Mouse (Mus musculus) MN1 (cell line): Measurements from ENCODE around the gene Itgb1bp1.

Source experiments
- DNase-seq: peaks from one replicate; pipeline ENCODE4 v3.0.0-alpha.2; 2016; ENCODE audit warnings: low spot score

The Itgb1bp1 gene

DNA sequence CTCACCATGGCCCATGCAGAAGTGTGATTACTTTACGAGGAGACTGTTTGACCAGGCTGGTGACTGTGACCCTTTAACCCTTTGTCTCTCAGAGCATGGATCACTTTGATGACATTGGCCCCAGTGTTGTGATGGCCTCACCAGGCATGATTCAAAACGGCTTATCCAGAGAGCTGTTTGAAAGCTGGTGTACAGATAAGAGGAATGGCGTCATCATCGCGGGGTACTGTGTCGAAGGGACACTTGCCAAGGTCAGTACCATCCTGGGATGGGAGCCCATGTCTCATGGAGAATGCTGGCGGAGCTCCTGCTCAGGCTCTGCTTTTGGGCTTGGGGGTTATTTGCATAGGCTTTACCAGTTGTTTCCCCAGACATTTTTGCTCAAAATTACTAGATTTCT lies 15.2 kb upstream of the Itgb1bp1 start:
- no peak for DNase-seq

- DNase-seq = no peak
Measured at GRCm38 (mm10) chr12:21298856-21299255, 12.8 kb upstream of the Itgb1bp1 start.

- DNase-seq = no peak
Measured at GRCm38 (mm10) chr12:21289651-21290050, 3.6 kb upstream of the Itgb1bp1 start.

GRCm38 (mm10) chr12:21288716-21289395 lies 2.8 kb upstream of the Itgb1bp1 start:
- DNase-seq = no peak

- DNase-seq = peak; percentile 40
Measured at GRCm38 (mm10) chr12:21286712-21287650, 897 bp upstream of the Itgb1bp1 start.

- DNase-seq = peak; percentile 82
Measured at GRCm38 (mm10) chr12:21285508-21286242, 409 bp downstream of the Itgb1bp1 start.

- no peak for DNase-seq
Measured at GRCm38 (mm10) chr12:21284761-21285441, 1.2 kb downstream of the Itgb1bp1 start, which contains the start of gene Cpsf3. Cpsf3 (plus strand) TSS chr12:21285391.

DNA sequence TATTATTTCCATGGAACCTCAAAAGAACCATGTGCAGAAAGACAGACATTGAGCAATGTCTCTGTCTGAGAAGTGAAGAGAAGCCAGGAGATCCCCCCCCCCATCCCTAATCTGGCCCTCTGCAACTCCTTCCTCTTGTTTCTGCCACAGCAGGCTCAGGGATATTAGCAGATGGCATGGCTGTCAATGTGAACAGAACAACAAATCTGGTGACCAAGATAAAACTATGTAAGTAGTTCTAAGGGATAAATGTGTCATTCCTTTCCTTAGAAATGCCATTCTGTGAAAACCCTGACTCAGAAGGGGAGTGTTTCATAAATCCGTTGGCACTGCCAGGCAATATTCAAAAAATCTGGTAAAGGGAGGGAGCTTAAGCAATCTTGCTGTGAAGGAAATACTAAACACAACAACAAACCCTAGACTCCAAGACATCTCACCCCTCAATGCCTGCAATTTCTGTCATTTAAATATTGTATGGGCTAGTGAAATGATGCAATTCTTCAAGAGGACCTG lies 8.7 kb downstream of the Itgb1bp1 start:
- DNase-seq = no peak

GRCm38 (mm10) chr12:21274446-21274845 lies 11.6 kb downstream of the Itgb1bp1 start:
- no peak for DNase-seq

DNA sequence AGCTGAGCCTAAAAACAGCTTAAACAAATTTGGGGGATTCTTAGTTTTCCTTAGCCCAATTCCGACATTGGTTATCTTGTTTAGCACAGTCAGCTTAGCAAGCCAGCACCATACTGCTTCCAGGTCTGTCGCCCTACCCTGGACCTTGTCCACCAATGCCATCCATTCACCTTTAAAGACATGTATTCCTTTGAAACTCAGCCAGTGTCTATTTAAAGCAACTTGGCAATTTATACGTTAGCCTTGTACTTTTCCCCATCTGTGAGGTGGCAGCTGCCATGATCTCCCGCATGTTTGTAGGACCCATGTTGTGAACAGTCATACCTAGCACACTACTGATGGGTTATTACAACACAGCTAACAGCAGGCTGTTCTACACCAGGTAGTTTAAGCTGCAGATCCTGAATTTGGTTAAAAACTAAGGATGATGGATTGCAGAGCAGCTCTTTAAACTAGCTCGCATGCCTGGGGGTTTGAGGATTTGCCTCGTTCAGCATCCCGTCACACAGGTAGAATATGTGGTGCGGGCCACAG lies 17.9 kb downstream of the Itgb1bp1 start:
- no peak for DNase-seq

DNA sequence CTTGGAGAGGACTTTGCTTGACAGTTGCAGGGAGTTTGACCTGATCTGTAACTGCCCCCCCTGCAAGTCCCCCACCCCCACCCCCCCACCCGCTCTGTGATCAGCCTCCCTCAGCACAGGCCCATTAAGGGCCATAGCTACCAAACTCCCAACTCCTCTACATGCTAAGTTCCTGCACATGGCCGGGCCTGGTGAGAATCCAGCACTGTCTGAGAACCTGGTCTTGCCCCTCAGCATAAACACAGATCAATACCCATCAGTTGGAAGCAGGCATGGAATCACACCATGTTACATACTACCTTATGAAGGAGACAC lies 19.3 kb downstream of the Itgb1bp1 start:
- no peak for DNase-seq

DNA sequence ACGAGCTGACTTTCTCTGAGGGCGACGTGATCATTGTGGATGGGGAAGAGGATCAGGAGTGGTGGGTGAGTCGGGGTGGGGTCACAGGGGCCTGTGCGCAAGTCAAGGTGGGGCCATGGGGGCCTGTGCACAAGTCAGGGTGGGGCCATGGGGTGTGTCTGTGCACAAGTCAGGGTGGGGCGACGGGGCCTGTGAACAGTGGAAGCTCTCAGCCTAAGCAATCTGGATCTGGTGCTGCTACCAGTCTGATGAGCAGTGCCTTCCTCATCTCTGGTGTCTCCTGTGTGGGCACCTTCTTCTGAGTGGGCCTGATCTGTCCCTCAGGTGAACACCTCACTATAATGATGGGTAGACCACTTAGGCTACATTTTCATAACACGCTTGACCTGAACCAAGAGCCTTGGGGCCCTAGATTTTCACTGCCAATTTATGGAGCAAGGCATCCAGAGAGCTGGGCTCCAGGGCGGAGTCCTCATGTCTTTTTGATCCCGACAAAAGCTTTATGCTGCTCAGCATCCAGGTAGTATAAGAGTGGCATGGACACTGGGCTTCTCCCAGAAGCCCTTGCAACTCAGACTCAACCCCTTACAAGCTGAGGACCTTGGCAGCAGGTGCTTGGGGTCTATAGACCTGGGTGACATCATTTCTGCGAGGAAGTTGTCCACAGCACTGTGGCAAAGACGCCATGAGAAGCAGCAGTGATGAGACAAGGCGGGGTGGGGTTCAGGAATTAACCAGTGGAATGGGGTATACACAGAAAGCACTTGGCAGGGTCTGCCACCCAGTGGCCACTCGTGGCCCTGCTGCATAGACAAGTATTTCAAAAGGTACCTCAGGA lies 19.9 kb downstream of the Itgb1bp1 start:
- DNase-seq = peak; percentile 77

- DNase-seq = no peak
Measured at GRCm38 (mm10) chr12:21265501-21265900, 20.6 kb downstream of the Itgb1bp1 start.

GRCm38 (mm10) chr12:21264970-21265369 lies 21.1 kb downstream of the Itgb1bp1 start:
- no peak for DNase-seq

DNA sequence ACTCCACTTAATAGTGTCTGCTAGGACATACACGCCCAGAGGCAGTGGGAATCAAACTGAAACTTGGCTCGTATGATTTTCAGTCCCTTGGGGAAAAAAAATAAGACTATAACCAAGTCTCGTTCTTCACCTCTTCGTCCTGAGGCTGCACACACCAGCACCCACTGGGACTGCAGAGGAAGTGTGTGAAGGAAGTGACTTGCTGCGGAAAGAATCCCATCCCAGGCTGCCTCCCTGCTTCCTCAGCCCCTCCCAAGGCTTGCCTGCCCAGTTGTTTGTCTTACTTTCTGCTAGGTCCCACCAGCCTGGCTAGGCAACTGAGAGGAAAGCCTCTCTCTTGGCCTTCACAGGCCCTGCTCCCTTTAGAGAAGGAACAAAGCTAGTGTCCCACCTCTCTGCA lies 21.8 kb downstream of the Itgb1bp1 start:
- DNase-seq = no peak

DNA sequence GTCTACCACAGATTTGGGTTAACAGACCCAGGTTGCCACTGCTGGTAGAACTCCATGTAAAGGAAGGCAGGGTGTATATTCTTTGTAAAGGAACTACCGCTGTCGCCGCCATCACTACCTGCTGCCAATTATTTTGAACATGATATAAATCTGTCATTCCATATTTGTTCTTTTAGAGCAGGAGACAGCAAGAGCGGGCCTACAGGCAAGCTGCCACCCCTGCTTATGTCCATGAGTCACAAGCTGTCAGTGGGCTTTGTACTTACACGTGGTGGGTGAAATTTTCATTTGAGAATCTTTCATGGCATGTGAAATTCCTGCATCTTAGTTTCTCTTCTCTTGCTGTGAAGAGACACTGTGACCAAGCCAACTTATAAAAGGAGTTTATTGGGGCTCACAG lies 22.8 kb downstream of the Itgb1bp1 start:
- no peak for DNase-seq

GRCm38 (mm10) chr12:21261521-21261920 lies 24.6 kb downstream of the Itgb1bp1 start:
- DNase-seq = no peak

- no peak for DNase-seq
Measured at GRCm38 (mm10) chr12:21260494-21261256, 25.4 kb downstream of the Itgb1bp1 start.

DNA sequence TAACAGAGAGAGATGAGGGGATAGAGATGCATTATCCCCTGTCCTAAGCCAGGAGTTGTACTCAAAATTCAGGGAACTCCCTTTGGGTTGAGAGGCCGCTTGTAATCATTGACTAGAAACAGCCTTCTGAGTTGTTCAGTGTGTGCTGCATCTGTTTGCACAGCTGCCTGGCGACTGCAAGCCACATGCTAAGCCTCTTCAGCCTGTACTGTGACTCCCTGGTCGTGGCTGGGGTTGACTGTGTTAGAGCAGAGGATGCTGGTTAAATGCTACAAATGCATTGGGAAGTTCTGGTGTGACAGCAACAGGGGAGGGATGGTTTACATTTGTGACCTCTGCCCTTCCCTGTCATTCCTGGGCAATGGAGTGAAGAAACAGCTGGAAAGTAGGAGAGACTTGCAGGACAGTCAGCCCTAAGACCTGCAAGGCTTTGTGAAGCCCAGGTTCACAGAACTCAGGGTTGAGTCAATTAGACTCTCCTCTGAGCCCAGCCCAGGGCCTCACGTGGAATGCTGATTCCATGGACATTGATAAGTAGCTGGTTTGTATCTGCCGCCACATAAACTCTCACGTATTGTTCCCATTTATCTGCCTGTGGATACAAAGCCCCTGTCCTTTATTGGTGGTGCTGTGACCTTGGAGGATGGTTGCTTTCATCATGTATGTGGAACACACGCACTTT lies 38.2 kb downstream of the Itgb1bp1 start:
- no peak for DNase-seq
